Mouse (Mus musculus): Measurements from ENCODE around the gene Nrbp1. TPM values are rescaled to one million over a fixed set of nuclear protein-coding genes. Genes with fewer than 3 reads are reported as not detected.

Gene Nrbp1
- polyA plus RNA-seq, 2 experiments: 30.8 to 39.4 TPM

- Histone ChIP-seq H3K36me3 (replicated peaks; ENCODE audit: control insufficient read depth, insufficient read depth, low read depth) (peaks cover 75% of the 10 kb centered on the region), H3K4me2 (ENCODE audit: low read depth) (peak overlapping the region; percentile 87), H3K27ac (peak overlapping the region; percentile 36), H3K4me1 (replicated peaks; ENCODE audit: control insufficient read depth in 2 of 2, insufficient read depth in 2 of 2, low read length in 1 of 2) (peaks cover 0 to 3% of the 10 kb centered on the region in 2 experiments; a peak in 3 of 4 replicates), H3K9me3 (ENCODE audit: control insufficient read depth, low read length) (no peaks in the 10 kb centered on the region; the same call in 1 of the 2 replicates), H3K27me3 (ENCODE audit: control insufficient read depth, insufficient read depth, low read length) (no peaks in the 10 kb centered on the region), H3K9ac (replicated peaks) (peak overlapping the region; percentile 67), H3K4me3 (ENCODE audit: insufficient read depth in 1 of 2, low read depth in 2 of 2, low read length in 2 of 2) (peak overlapping the region; percentile 77 to 85)
- DNase-seq (ENCODE audit: low read depth in 3 of 3, low spot score in 3 of 3) (no peak), ATAC-seq (ENCODE audit: insufficient read depth) (no peak)
- TF ChIP-seq EP300 (IDR thresholded peaks at IDR 0.05; ENCODE audit: low read depth) (no peak), CTCF (IDR thresholded peaks at IDR 0.05; ENCODE audit: low read depth) (no peak)
- 18% methylated on average over 13 of the region's 13 CpGs for WGBS (ENCODE audit: insufficient replicate concordance)
Observed at GRCm38 (mm10) chr5:31201042-31201741, 39.5 kb upstream of the Nrbp1 start.

DNA sequence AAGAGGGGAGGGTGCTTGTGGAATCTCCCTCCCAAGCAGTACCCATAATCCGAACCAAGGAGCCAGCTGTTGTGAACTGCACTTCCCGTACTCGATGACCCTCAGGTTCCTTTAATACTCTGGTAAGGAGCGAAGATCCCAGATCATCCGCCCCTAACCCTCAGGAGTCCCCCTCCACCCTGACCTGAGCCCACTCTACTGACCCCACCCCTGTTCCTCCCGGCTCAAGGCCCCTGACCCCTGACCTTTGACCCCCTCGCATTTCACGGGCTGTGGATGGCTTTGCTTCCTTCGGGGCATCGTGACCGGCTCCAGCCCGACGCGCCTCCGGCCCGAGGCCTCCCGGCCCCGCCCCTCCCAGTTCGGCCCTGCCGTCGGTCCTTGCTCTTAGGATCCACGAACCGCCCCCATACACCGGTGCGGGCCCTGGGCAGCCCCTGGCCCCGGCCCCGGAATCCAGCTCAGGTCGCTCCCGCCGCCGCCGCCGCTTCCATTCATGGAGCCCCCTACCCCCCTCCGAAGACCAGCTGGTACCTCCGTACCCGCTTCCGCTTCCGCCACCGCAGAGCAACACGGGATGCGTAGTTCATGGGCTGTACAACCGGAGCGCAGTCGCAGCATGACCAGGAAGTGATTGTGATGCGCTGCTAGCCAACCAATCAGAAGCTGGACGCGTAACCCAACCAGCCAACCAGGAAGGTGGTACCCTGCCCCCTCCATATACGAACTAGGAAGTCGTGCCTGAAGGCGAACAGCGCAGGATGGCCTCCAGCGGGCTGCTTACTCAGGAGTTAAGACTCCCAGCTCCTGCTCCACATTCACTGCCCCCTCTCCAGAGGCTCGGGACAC, 38.7 kb upstream of the Nrbp1 start, which contains the start of gene Zfp513:
Gene Zfp513 (minus strand): TSS at position 562 of the 849 bp plus-strand sequence.
- peak within 1 kb of the TSS; percentile 77 to 85 for H3K4me3 ChIP-seq (ENCODE audit: insufficient read depth in 1 of 2, low read depth in 2 of 2, low read length in 2 of 2)
- H3K9me3 ChIP-seq (ENCODE audit: control insufficient read depth, low read length): no peaks in the 10 kb centered on the region; the same call in 1 of the 2 replicates
- ATAC-seq (ENCODE audit: insufficient read depth): peak; percentile 95
- no peaks in the 10 kb centered on the region for H3K27me3 ChIP-seq (ENCODE audit: control insufficient read depth, insufficient read depth, low read length)
- H3K4me2 ChIP-seq (ENCODE audit: low read depth): peak within 1 kb of the TSS; percentile 87
- WGBS (ENCODE audit: insufficient replicate concordance): 1% methylated on average over 53 of the region's 53 CpGs
- DNase-seq (ENCODE audit: low read depth in 3 of 3, low spot score in 3 of 3): peak; percentile 94 to 96 (median 95)
- H3K36me3 ChIP-seq (replicated peaks; ENCODE audit: control insufficient read depth, insufficient read depth, low read depth): peaks cover 76% of the 10 kb centered on the region
- peak within 1 kb of the TSS; percentile 67 for H3K9ac ChIP-seq (replicated peaks)
- 0 out of 2 replicates have a peak, but pooled peaks have one; percentile 12 for TF ChIP-seq EP300 (IDR thresholded peaks at IDR 0.05; ENCODE audit: low read depth)
- peak; percentile 23; the same call in 1 of the 2 replicates for TF ChIP-seq CTCF (IDR thresholded peaks at IDR 0.05; ENCODE audit: low read depth)
- peaks cover 0 to 3% of the 10 kb centered on the region in 2 experiments; a peak in 3 of 4 replicates for H3K4me1 ChIP-seq (replicated peaks; ENCODE audit: control insufficient read depth in 2 of 2, insufficient read depth in 2 of 2, low read length in 1 of 2)
- peak within 1 kb of the TSS; percentile 43 for H3K27ac ChIP-seq

- no peaks in the 10 kb centered on the region; the same call in 1 of the 2 replicates for H3K9me3 ChIP-seq (ENCODE audit: control insufficient read depth, low read length)
- WGBS (ENCODE audit: insufficient replicate concordance): 77% methylated on average over 7 of the region's 7 CpGs
- H3K9ac ChIP-seq (replicated peaks): no peak overlapping the region
- H3K4me1 ChIP-seq (replicated peaks; ENCODE audit: control insufficient read depth in 2 of 2, insufficient read depth in 2 of 2, low read length in 1 of 2): peaks cover 0 to 3% of the 10 kb centered on the region in 2 experiments; a peak in 3 of 4 replicates
- H3K27ac ChIP-seq: no peak overlapping the region
- DNase-seq (ENCODE audit: low read depth in 3 of 3, low spot score in 3 of 3) (no peak), ATAC-seq (ENCODE audit: insufficient read depth) (no peak)
- H3K4me2 ChIP-seq (ENCODE audit: low read depth): peak overlapping the region; percentile 61
- H3K4me3 ChIP-seq (ENCODE audit: insufficient read depth in 1 of 2, low read depth in 2 of 2, low read length in 2 of 2): peak overlapping the region in 1 of 2 experiments; percentile 77; a peak in 2 of 4 replicates
- TF ChIP-seq EP300 (IDR thresholded peaks at IDR 0.05; ENCODE audit: low read depth) (no peak), CTCF (IDR thresholded peaks at IDR 0.05; ENCODE audit: low read depth) (no peak)
- no peaks in the 10 kb centered on the region for H3K27me3 ChIP-seq (ENCODE audit: control insufficient read depth, insufficient read depth, low read length)
- H3K36me3 ChIP-seq (replicated peaks; ENCODE audit: control insufficient read depth, insufficient read depth, low read depth): peaks cover 78% of the 10 kb centered on the region
Observed at GRCm38 (mm10) chr5:31202933-31203332, 37.7 kb upstream of the Nrbp1 start.

DNA sequence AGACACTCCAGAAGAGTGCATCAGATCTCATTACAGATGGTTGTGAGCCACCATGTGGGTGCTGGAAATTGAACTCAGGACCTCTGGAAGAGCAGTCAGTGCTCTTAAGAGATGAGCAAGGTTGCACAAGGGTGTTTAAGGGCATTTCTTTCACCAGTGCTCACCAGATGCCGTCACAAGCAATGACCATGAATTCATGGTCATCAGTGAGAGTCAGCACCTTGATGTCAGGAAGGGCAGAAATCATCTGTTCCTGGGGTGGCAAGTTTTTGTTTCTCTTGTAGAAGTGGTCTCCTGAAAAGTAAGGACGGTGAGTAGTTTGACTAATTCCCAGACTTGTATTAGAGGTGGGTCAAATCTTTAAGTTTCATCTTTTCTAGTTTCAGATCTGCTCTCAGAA, 36.8 kb upstream of the Nrbp1 start:
- WGBS (ENCODE audit: insufficient replicate concordance): 77% methylated on average over 2 of the region's 2 CpGs
- Histone ChIP-seq H3K4me2 (ENCODE audit: low read depth) (no peak overlapping the region), H3K36me3 (replicated peaks; ENCODE audit: control insufficient read depth, insufficient read depth, low read depth) (peaks cover 76% of the 10 kb centered on the region), H3K9me3 (ENCODE audit: control insufficient read depth, low read length) (no peaks in the 10 kb centered on the region; the same call in 1 of the 2 replicates), H3K4me3 (ENCODE audit: insufficient read depth in 1 of 2, low read depth in 2 of 2, low read length in 2 of 2) (no peak overlapping the region), H3K27me3 (ENCODE audit: control insufficient read depth, insufficient read depth, low read length) (no peaks in the 10 kb centered on the region), H3K9ac (replicated peaks) (no peak overlapping the region), H3K27ac (no peak overlapping the region), H3K4me1 (replicated peaks; ENCODE audit: control insufficient read depth in 2 of 2, insufficient read depth in 2 of 2, low read length in 1 of 2) (peaks cover 0 to 3% of the 10 kb centered on the region in 2 experiments; a peak in 3 of 4 replicates)
- TF ChIP-seq EP300 (IDR thresholded peaks at IDR 0.05; ENCODE audit: low read depth) (no peak), CTCF (IDR thresholded peaks at IDR 0.05; ENCODE audit: low read depth) (no peak)
- ATAC-seq (ENCODE audit: insufficient read depth) (no peak), DNase-seq (ENCODE audit: low read depth in 3 of 3, low spot score in 3 of 3) (no peak)
